Mouse (Mus musculus) olfactory bulb, adult 2 months (tissue): ENCODE results near the gene Timmdc1.

ENCODE experiments used
- CTCF ChIP-seq: fragments of 200-500 bp; IDR thresholded peaks from 2 replicates; pipeline ENCODE4 v1.5.1; 2012; ENCODE audit warnings: low read depth, mild to moderate bottlenecking, low read length, moderate library complexity; ENCODE audit not compliant: insufficient read depth
- POLR2A ChIP-seq: fragments of 200-500 bp; IDR thresholded peaks from 2 replicates; pipeline ENCODE4 v1.6.1; 2012; ENCODE audit warnings: mild to moderate bottlenecking, low read depth, low read length, moderate library complexity; ENCODE audit not compliant: insufficient read depth

DNA sequence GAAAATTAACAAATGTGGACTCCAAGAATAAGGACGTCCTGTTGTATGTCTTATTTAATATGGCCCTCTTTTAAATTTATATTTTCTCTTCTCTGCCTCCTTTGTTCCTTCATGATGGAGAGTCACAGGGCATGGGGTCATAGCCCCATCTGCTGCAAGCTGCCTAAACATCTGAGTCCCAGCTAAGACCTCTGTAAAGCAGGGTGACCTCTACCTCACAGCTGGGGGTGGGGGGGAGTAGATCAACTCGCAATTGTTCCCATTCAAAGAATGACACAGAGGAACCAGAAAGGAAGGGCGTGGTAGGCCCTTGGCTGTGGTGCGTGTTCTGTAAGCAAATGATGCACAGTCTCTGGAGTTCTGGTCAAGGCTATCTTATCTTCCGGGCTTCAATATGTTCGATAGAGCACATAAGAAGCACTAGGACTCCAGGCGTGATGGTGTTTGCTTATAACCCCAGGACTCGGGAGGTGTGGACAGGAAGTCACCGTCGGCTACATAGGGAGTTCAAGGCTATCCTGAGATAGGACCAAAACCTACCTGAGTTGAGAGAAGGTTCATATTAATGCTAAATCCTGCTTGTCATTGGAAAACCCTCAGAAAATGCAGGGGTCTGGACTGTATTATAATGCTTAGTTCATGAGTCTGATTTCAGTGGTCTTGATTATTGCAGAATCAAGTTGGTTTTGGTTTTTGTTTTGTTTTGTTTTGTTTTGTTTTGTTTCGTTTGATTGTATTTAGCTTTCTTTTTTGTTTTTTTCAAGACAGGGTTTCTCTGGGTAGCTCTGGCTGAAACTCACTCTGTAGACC lies 50.6 kb downstream of the Timmdc1 start:
- no peak for TF ChIP-seq CTCF
- TF ChIP-seq POLR2A: no peak
